Mouse (Mus musculus) CH12.LX (cell line): ENCODE data around the gene Rpl6. TPM values are rescaled to one million over a fixed set of nuclear protein-coding genes. Genes with fewer than 3 reads are reported as not detected.

ENCODE experiments used
- DNase-seq: peaks from one replicate; pipeline ENCODE4 v3.0.0-alpha.2; 2013; ENCODE audit errors: extremely low read depth
- H3K27ac ChIP-seq: 2 replicates; pipeline ENCODE4 v1.5.1; 2012; ENCODE audit warnings: low read depth, mild to moderate bottlenecking, control low read depth, moderate library complexity; ENCODE audit not compliant: insufficient read depth
- H3K27me3 ChIP-seq: replicated peaks from 2 replicates; pipeline ENCODE3; 2012; ENCODE audit warnings: inconsistent platforms
- H3K36me3 ChIP-seq, 2 experiments: replicated peaks in 1 of 2; 2 replicates each; pipeline versions ENCODE3 to v1.6.1; 2012; ENCODE audit warnings: inconsistent platforms in 1 of 2, low read length in 1 of 2, mild to moderate bottlenecking in 1 of 2, mixed read lengths in 1 of 2, moderate library complexity in 1 of 2; ENCODE audit not compliant: control insufficient read depth in 1 of 2, insufficient read depth in 1 of 2
- H3K4me1 ChIP-seq, 2 experiments: 2 replicates each; pipeline ENCODE4 v1.6.1; 2012; ENCODE audit warnings: inconsistent platforms in 1 of 2, moderate library complexity in 1 of 2; ENCODE audit not compliant: insufficient read depth in 2 of 2, control insufficient read depth in 1 of 2
- H3K4me2 ChIP-seq: 2 replicates; pipeline ENCODE4 v1.6.1; 2012; ENCODE audit warnings: low read depth, mild to moderate bottlenecking, control low read depth; ENCODE audit not compliant: poor library complexity, insufficient read depth, severe bottlenecking
- H3K4me3 ChIP-seq, 3 experiments: fragments of 150-350 bp in 1 of 3; sonication (generic) in 1 of 3; replicated peaks in 1 of 3; 2 replicates each; pipeline versions ENCODE3 to v1.5.1; 2011 to 2012; ENCODE audit warnings: low read depth in 2 of 3, low read length in 2 of 3, mild to moderate bottlenecking in 2 of 3, moderate library complexity in 2 of 3, control low read depth in 1 of 3, improper control_type of control experiment in 1 of 3, inconsistent platforms in 1 of 3, mixed read lengths in 1 of 3; ENCODE audit not compliant: poor library complexity in 1 of 3
- H3K79me2 ChIP-seq: replicated peaks from 2 replicates; pipeline ENCODE4 v1.6.1; 2012; ENCODE audit warnings: mild to moderate bottlenecking, moderate library complexity; ENCODE audit not compliant: control insufficient read depth, poor library complexity, insufficient read depth, severe bottlenecking; ENCODE audit errors: extremely low read depth
- H3K9ac ChIP-seq: 2 replicates; pipeline ENCODE4 v1.6.1; 2012; ENCODE audit warnings: low read depth, mild to moderate bottlenecking, control low read depth, moderate library complexity; ENCODE audit not compliant: insufficient read depth
- H3K9me3 ChIP-seq: replicated peaks from 2 replicates; pipeline ENCODE3; 2012; ENCODE audit warnings: low read length, inconsistent platforms, mixed read lengths
- BHLHE40 ChIP-seq: IDR thresholded peaks from 2 replicates; pipeline ENCODE4 v1.6.1; 2011; ENCODE audit warnings: mild to moderate bottlenecking, low read depth, low read length, improper control_type of control experiment
- E2F4 ChIP-seq: IDR thresholded peaks from 2 replicates; pipeline ENCODE4 v1.6.1; 2011; ENCODE audit warnings: low read depth, low read length, improper control_type of control experiment; ENCODE audit not compliant: insufficient replicate concordance
- ELF1 ChIP-seq: IDR thresholded peaks from 2 replicates; pipeline ENCODE4 v1.6.1; 2014; ENCODE audit warnings: low read depth, mild to moderate bottlenecking, inconsistent platforms, low read length, improper control_type of control experiment
- EP300 ChIP-seq: IDR thresholded peaks from 2 replicates; pipeline ENCODE4 v1.6.1; 2011; ENCODE audit warnings: low read length, improper control_type of control experiment
- ETS1 ChIP-seq: conservative IDR thresholded peaks from 2 replicates; pipeline ENCODE4 v1.6.1; 2012; ENCODE audit warnings: low read depth, mild to moderate bottlenecking, inconsistent platforms, low read length, improper control_type of control experiment, moderate library complexity
- IRF4 ChIP-seq: IDR thresholded peaks from 2 replicates; pipeline ENCODE4 v1.6.1; 2014; ENCODE audit warnings: low read depth, mild to moderate bottlenecking, inconsistent platforms, low read length, improper control_type of control experiment
- JUN ChIP-seq: IDR thresholded peaks from 2 replicates; pipeline ENCODE4 v1.6.1; 2011; ENCODE audit warnings: low read depth, mild to moderate bottlenecking, low read length, improper control_type of control experiment, moderate library complexity; ENCODE audit not compliant: insufficient read depth
- JUND ChIP-seq: conservative IDR thresholded peaks from 2 replicates; pipeline ENCODE4 v1.6.1; 2011; ENCODE audit warnings: low read depth, low read length, improper control_type of control experiment
- KAT2A ChIP-seq: IDR thresholded peaks from 2 replicates; pipeline ENCODE4 v1.6.1; 2012; ENCODE audit warnings: low read length, improper control_type of control experiment, inconsistent platforms; ENCODE audit not compliant: insufficient replicate concordance
- MAFK ChIP-seq: IDR thresholded peaks from 2 replicates; pipeline ENCODE4 v1.6.1; 2011; ENCODE audit warnings: low read length, improper control_type of control experiment; ENCODE audit not compliant: insufficient replicate concordance
- MAZ ChIP-seq: IDR thresholded peaks from 2 replicates; pipeline ENCODE4 v1.6.1; 2012; ENCODE audit warnings: low read depth, mild to moderate bottlenecking, inconsistent platforms, low read length, improper control_type of control experiment, moderate library complexity
- MEF2A ChIP-seq: IDR thresholded peaks from 2 replicates; pipeline ENCODE4 v1.6.1; 2014; ENCODE audit warnings: low read depth, mild to moderate bottlenecking, inconsistent platforms, low read length, improper control_type of control experiment, borderline replicate concordance
- MYC ChIP-seq: IDR thresholded peaks from 2 replicates; pipeline ENCODE4 v1.6.1; 2011; ENCODE audit warnings: low read depth, mild to moderate bottlenecking, improper control_type of control experiment, low read length
- NELFE ChIP-seq: IDR thresholded peaks from 2 replicates; pipeline ENCODE4 v1.6.1; 2011; ENCODE audit warnings: low read depth, low read length, improper control_type of control experiment
- POLR2A ChIP-seq: IDR thresholded peaks from 2 replicates; pipeline ENCODE4 v1.6.1; 2011; ENCODE audit warnings: low read depth, mild to moderate bottlenecking, improper control_type of control experiment, low read length
- RAD21 ChIP-seq: IDR thresholded peaks from 2 replicates; pipeline ENCODE4 v1.6.1; 2011; ENCODE audit warnings: low read depth, mild to moderate bottlenecking, low read length, improper control_type of control experiment, moderate library complexity
- SMC3 ChIP-seq: IDR thresholded peaks from 2 replicates; pipeline ENCODE4 v1.6.1; 2011; ENCODE audit warnings: low read depth, low read length, improper control_type of control experiment
- TCF12 ChIP-seq: IDR thresholded peaks from 2 replicates; pipeline ENCODE4 v1.6.1; 2014; ENCODE audit warnings: low read depth, mild to moderate bottlenecking, inconsistent platforms, low read length, improper control_type of control experiment
- ZKSCAN1 ChIP-seq: IDR thresholded peaks from 2 replicates; pipeline ENCODE4 v1.6.1; 2012; ENCODE audit warnings: low read depth, inconsistent platforms, low read length, improper control_type of control experiment, borderline replicate concordance
- dilution Hi-C: fragments of 300-500 bp; cut with MboI; formaldehyde crosslinking; loops from 2 replicates; pipeline ENCODE4 v1.14.3; 2020; ENCODE audit warnings: low sequenced_read_pairs; ENCODE audit not compliant: extremely low pct_unique_long_range_greater_than_20kb, extremely low pct_ligation_motif_present
- in situ Hi-C: fragments of 300-500 bp; cut with MboI; formaldehyde crosslinking; loops from 3 replicates; pipeline ENCODE4 v1.14.3; 2019; ENCODE audit warnings: low sequenced_read_pairs, low pct_ligation_motif_present, low pct_unique_long_range_greater_than_20kb, mixed read lengths
- polyA plus RNA-seq: library from polyadenylated mRNA; unstranded; fragments of >175 nt; gene quantifications from 2 replicates; pipeline ENCODE4 v1.2.1, GENCODE M21; 2012; ENCODE audit warnings: low read depth; ENCODE audit not compliant: insufficient read length
- total RNA-seq, 2 experiments: library from RNA; depleted of rRNA; stranded (reverse); fragments of 300-350 nt in 1 of 2; fragments of >200 nt in 1 of 2; gene quantifications; 2 replicates each; pipeline ENCODE4 v1.2.3; 2012 to 2014

Gene Rpl6
- total and polyA plus RNA-seq, 3 experiments = 2,433 to 2,694 (median 2,607) TPM

GRCm38 (mm10) chr5:121224856-121225255 lies 20.6 kb downstream of the Rpl6 start:
- Histone ChIP-seq H3K36me3 (peaks cover 0 to 2% of the 10 kb centered on the region in 2 experiments), H3K27ac (no peak overlapping the region), H3K4me1 (peaks cover 17 to 55% of the 10 kb centered on the region in 2 experiments), H3K79me2 (peaks cover 17% of the 10 kb centered on the region), H3K4me3 (no peak overlapping the region), H3K4me2 (no peak overlapping the region), H3K9me3 (no peaks in the 10 kb centered on the region), H3K9ac (no peak overlapping the region), H3K27me3 (no peaks in the 10 kb centered on the region)
- in situ Hi-C loops (loop anchor here (5.0 kb wide), 1 partner anchor 42 kb away; no protein-coding TSS in a partner anchor), dilution Hi-C loops (no loop called here)
- no peak for TF ChIP-seq MAZ
- TF ChIP-seq E2F4 = no peak
- TF ChIP-seq NELFE = no peak
- TF ChIP-seq TCF12 = no peak
- no peak for TF ChIP-seq RAD21
- no peak for TF ChIP-seq IRF4
- TF ChIP-seq SMC3 = no peak
- TF ChIP-seq ZKSCAN1 = no peak
- DNase-seq = no peak

GRCm38 (mm10) chr5:121225854-121226253 lies 21.6 kb downstream of the Rpl6 start:
- in situ Hi-C loops = loop anchor here (5.0 kb wide), 1 partner anchor 41 kb away; no protein-coding TSS in a partner anchor
- Histone ChIP-seq H3K27me3 (no peaks in the 10 kb centered on the region), H3K36me3 (peaks cover 0 to 11% of the 10 kb centered on the region in 2 experiments), H3K9me3 (no peaks in the 10 kb centered on the region), H3K9ac (no peak overlapping the region), H3K4me1 (peaks cover 17 to 59% of the 10 kb centered on the region in 2 experiments), H3K4me2 (no peak overlapping the region), H3K4me3 (no peak overlapping the region), H3K79me2 (peaks cover 17% of the 10 kb centered on the region), H3K27ac (0 out of 2 replicates have a peak overlapping the region, but pooled peaks have one; percentile 8)
- DNase-seq = no peak
- TF ChIP-seq ELF1 (no peak), JUND (no peak), MAZ (no peak), E2F4 (no peak), ETS1 (peak; percentile 57; the same call in 1 of the 2 replicates), MYC (no peak), EP300 (peak; percentile 55), IRF4 (0 out of 2 replicates have a peak, but pooled peaks have one; percentile 24), JUN (no peak), MEF2A (no peak), POLR2A (no peak), MAFK (no peak), KAT2A (no peak), BHLHE40 (peak; percentile 52)
- dilution Hi-C loops = no loop called here
